Comparison of ENCODE assay signal across 9 mouse cellular contexts in the genomic region with DNA sequence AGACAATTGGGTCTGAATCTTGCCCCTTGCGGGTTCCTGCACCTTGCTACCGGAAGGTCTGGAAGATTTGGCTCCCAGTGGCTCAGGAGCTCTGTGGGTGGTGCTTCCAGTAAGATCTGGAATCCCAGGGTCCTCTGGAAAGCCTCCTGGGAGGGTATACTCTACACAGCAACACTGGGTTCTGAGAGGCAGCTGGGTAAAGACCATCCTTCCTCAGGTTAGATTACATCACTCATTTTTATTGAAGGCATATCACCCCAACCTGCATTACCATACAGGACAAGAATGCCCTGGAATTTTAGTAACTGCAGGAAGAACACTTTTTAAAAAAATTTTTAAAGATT. TPM values are rescaled to one million over a fixed set of nuclear protein-coding genes. Genes with fewer than 3 reads are reported as not detected.
A peak's percentile ranks its signal among the peaks of the same experiment; 100 is the strongest.
DNase-seq lines count a peak whose midpoint lies in the region; ATAC-seq and TF ChIP-seq lines count a peak whose summit lies in the region.
"Had no signal": no experiment of that assay in that cellular context is flagged by ENCODE, and none has a peak within 500 bp of the region (broad histone marks: within the 10 kb centered on the region; RNA-seq: fewer than 3 reads in every experiment).

No protein-coding gene starts in this region.

- no peaks in the 10 kb centered on the region for H3K27me3 ChIP-seq in kidney, adult 2 months (replicated peaks; ENCODE audit: control insufficient read depth, insufficient read depth, low read length)
- H3K27me3 ChIP-seq in hindbrain, embryonic 14.5 days (ENCODE audit: control insufficient read depth, insufficient read depth, low read length), result no peaks in the 10 kb centered on the region
- no peaks in the 10 kb centered on the region for H3K27me3 ChIP-seq in midbrain, embryonic 14.5 days (ENCODE audit: control insufficient read depth, insufficient read depth, low read length)

- peak overlapping the region; percentile 66 for H3K9ac ChIP-seq in hindbrain, embryonic 14.5 days
- H3K9ac ChIP-seq in midbrain, embryonic 14.5 days (replicated peaks; ENCODE audit: low read length), result peak overlapping the region; percentile 71

- TF ChIP-seq CTCF in kidney, adult 2 months (conservative IDR thresholded peaks at IDR 0.05; ENCODE audit: insufficient read depth, insufficient read length, low read depth, low read length), result no peak
- TF ChIP-seq CTCF in cortical plate, adult 2 months (IDR thresholded peaks at IDR 0.05; ENCODE audit: extremely low read depth, insufficient read depth, low read length), result no peak

- WGBS in kidney, adult 2 months, result 25% methylated on average over 2 of the region's 2 CpGs
- WGBS in hindbrain, embryonic 14.5 days, result 24% methylated on average over 2 of the region's 2 CpGs
- 29% methylated on average over 2 of the region's 2 CpGs for WGBS in midbrain, embryonic 14.5 days

- DNase-seq in kidney, adult 2 months, result no peak
- no peak for DNase-seq in kidney, adult 11 months
- peak; percentile 36 for DNase-seq in hindbrain, embryonic 14.5 days (ENCODE audit: low spot score)
- DNase-seq in midbrain, embryonic 14.5 days, result no peak
- DNase-seq in T-cell, adult 2 months (ENCODE audit: low spot score), result no peak
- DNase-seq in cerebellum, adult 11-12 months, result no peak
- no peak for DNase-seq in gastrocnemius, postnatal 36 days

- TF ChIP-seq POLR2A in kidney, adult 2 months (IDR thresholded peaks at IDR 0.05; ENCODE audit: low read depth, low read length), result no peak
- TF ChIP-seq POLR2A in cortical plate, adult 2 months (IDR thresholded peaks at IDR 0.05; ENCODE audit: extremely low read depth, insufficient read depth, low read length), result 0 out of 2 replicates have a peak, but pooled peaks have one; percentile 8

- peak overlapping the region; percentile 58 for H3K4me3 ChIP-seq in kidney, adult 2 months (ENCODE audit: insufficient read depth, low read depth, low read length)
- peak overlapping the region; percentile 69 for H3K4me3 ChIP-seq in cortical plate, adult 2 months (ENCODE audit: insufficient read depth, low read length)
- H3K4me3 ChIP-seq in hindbrain, embryonic 14.5 days (replicated peaks; ENCODE audit: low read length), result peak overlapping the region; percentile 39
- H3K4me3 ChIP-seq in midbrain, embryonic 14.5 days (replicated peaks; ENCODE audit: low read depth, low read length), result peak overlapping the region; percentile 46

- H3K27ac ChIP-seq in kidney, adult 2 months (ENCODE audit: insufficient read depth, low read depth, low read length), result no peak overlapping the region
- peak overlapping the region; percentile 41 for H3K27ac ChIP-seq in cortical plate, adult 2 months (ENCODE audit: insufficient read depth, low read length)
- peak overlapping the region; percentile 67 for H3K27ac ChIP-seq in hindbrain, embryonic 14.5 days
- peak overlapping the region; percentile 70 for H3K27ac ChIP-seq in midbrain, embryonic 14.5 days (replicated peaks; ENCODE audit: low read depth, low read length)

- H3K9me3 ChIP-seq in hindbrain, embryonic 14.5 days (ENCODE audit: control insufficient read depth, low read length), result no peaks in the 10 kb centered on the region
- no peaks in the 10 kb centered on the region for H3K9me3 ChIP-seq in midbrain, embryonic 14.5 days (ENCODE audit: control insufficient read depth, low read length)

- H3K36me3 ChIP-seq in kidney, adult 2 months (ENCODE audit: control insufficient read depth, insufficient read depth, low read length), result no peaks in the 10 kb centered on the region
- H3K36me3 ChIP-seq in hindbrain, embryonic 14.5 days (replicated peaks; ENCODE audit: control insufficient read depth, insufficient read depth), result no peaks in the 10 kb centered on the region
- H3K36me3 ChIP-seq in midbrain, embryonic 14.5 days (ENCODE audit: control insufficient read depth, insufficient read depth, low read length), result no peaks in the 10 kb centered on the region

- no peaks in the 10 kb centered on the region for H3K4me1 ChIP-seq in kidney, adult 2 months (ENCODE audit: control insufficient read depth, insufficient read depth, low read length)
- H3K4me1 ChIP-seq in cortical plate, adult 2 months (ENCODE audit: control insufficient read depth, insufficient read depth, low read length), result no peaks in the 10 kb centered on the region
- no peaks in the 10 kb centered on the region for H3K4me1 ChIP-seq in hindbrain, embryonic 14.5 days (replicated peaks; ENCODE audit: control insufficient read depth, insufficient read depth, low read length)
- H3K4me1 ChIP-seq in midbrain, embryonic 14.5 days (ENCODE audit: control insufficient read depth, insufficient read depth, low read length), result no peaks in the 10 kb centered on the region

- ATAC-seq in hindbrain, embryonic 14.5 days (ENCODE audit: low FRiP score), result 0 out of 2 replicates have a peak, but pooled peaks have one; percentile 34
- ATAC-seq in midbrain, embryonic 14.5 days (ENCODE audit: low FRiP score, low TSS enrichment), result peak; percentile 50; the same call in 1 of the 2 replicates

- peak overlapping the region; percentile 56 for H3K4me2 ChIP-seq in hindbrain, embryonic 14.5 days (replicated peaks)
- H3K4me2 ChIP-seq in midbrain, embryonic 14.5 days (ENCODE audit: low read length), result peak overlapping the region; percentile 59

- intact Hi-C loops in gastrocnemius, postnatal 36 days (cut with DNase I), result loop anchor here (2.0 to 10.0 kb wide), 2 partner anchors 157 to 505 kb away; no protein-coding TSS in a partner anchor

RNA-seq across cellular contexts. Expression of a gene that starts 20.1 kb away (rescaled TPM):
- 0.07 and 7.1 TPM in 2 replicates for polyA plus RNA-seq in kidney, adult 2 months (2012; rRNA removed)
- 0.38 and 0.50 TPM in 2 replicates for polyA plus RNA-seq in cortical plate, adult 2 months (2012; rRNA removed)
- polyA plus RNA-seq in hindbrain, embryonic 14.5 days (2014; fragmentation: Nextera tagmentation; extraction: Ambion mirVana), result 0.20 TPM in 1 of 2 replicates, not detected in the other
- not detected in 2 replicates for polyA plus RNA-seq in midbrain, embryonic 14.5 days (2014; fragmentation: Nextera tagmentation; extraction: Ambion mirVana)
- 1 to 10 TPM in 1 of 2 experiments, not detected in 1; 2.7 TPM for total RNA-seq in gastrocnemius, postnatal 36 days (2021)

RNA-seq across cellular contexts. Expression of a gene that starts 58.5 kb away (rescaled TPM):
- polyA plus RNA-seq in kidney, adult 2 months (2012; rRNA removed), result 16.3 and 18.2 TPM in 2 replicates
- 5.7 and 6.2 TPM in 2 replicates for polyA plus RNA-seq in cortical plate, adult 2 months (2012; rRNA removed)
- 18.1 and 21.2 TPM in 2 replicates for polyA plus RNA-seq in hindbrain, embryonic 14.5 days (2014; fragmentation: Nextera tagmentation; extraction: Ambion mirVana)
- polyA plus RNA-seq in midbrain, embryonic 14.5 days (2014; fragmentation: Nextera tagmentation; extraction: Ambion mirVana), result 7.1 and 7.3 TPM in 2 replicates
- not detected for total RNA-seq in gastrocnemius, postnatal 36 days (2021)
- total RNA-seq: gastrocnemius, adult 8-10 months had no signal
